Mouse (Mus musculus): ENCODE data around the gene Hspa4.
"Not testable (repeated sequence)": the region's sequence is repeated elsewhere in the genome, so short reads cannot be mapped to it uniquely, and the experiment has no call there.

Hspa4 gene

GRCm38 (mm10) chr11:53300330-53301166, at the start of gene Hspa4:
TSS of gene Hspa4 (minus strand) at chr11:53300457.
- DNase-seq (ENCODE audit: inconsistent age in 2 of 2, low spot score in 1 of 2) = peak; percentile 99

DNA sequence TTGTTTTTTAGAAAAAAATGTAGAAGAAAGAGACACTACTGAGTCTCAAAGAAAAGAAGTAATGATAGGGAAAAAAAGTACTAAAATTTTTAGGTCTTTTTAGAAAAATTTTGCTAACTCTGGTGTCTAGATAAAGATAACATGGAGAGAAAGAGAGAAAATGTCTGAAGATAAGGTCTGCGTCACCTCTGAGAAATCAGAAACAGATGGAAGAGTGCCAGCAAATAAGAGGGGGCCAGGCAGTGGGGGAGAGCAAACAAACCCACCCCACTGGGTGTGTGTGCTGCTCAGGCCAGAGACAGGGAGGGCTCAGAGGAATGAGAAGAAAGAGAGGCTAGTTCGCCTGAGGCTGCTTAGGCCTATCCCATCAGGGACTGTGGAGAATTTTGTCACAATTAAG, 45.5 kb upstream of the Hspa4 start:
- no peak for DNase-seq (ENCODE audit: inconsistent age in 2 of 2, low spot score in 1 of 2)

DNA sequence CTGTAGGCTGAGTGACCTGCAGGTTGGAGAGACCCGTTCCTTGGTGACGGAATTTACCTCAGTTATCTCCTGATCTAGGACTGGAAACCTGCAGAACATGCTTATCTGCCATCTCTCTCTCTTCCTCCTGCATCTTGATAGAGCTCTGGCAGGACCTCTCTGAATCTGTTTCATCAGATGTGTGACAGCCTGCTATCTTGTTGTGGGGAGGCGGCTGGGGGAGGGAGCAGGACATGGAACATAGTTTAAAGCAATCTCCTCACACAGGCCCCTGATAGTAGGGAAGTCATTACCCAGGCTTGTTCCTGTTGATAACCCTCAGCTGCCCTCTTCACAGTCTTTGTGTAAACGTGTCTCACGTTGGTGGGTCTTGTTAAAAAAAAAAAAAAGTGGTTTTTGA, 45.1 kb upstream of the Hspa4 start:
- no peak for DNase-seq (ENCODE audit: inconsistent age in 2 of 2, low spot score in 1 of 2)

DNA sequence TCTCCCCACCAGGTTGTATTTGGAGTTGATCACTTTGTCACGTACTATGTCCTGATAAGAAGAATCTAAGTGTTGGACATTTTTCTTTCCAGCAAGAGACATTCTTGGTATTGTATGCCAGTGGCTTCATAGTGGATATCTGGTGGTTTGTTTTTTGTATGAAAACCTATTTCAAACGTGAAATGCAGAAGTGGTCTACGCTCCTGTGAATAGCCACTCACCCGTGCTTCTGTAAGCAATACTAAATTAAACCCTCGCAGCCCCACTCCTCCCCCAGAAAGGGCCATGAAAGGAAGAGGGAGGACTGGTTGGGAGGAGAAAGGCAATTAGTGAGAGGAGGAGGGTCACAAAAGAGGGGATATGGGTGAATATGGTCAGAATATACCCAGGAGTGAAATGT, 42.5 kb upstream of the Hspa4 start:
- DNase-seq (ENCODE audit: inconsistent age in 2 of 2, low spot score in 1 of 2) = no peak

- not testable (repeated sequence) for DNase-seq (ENCODE audit: inconsistent age in 2 of 2, low spot score in 1 of 2)
Measured at GRCm38 (mm10) chr11:53341019-53341418, 40.8 kb upstream of the Hspa4 start.

DNA sequence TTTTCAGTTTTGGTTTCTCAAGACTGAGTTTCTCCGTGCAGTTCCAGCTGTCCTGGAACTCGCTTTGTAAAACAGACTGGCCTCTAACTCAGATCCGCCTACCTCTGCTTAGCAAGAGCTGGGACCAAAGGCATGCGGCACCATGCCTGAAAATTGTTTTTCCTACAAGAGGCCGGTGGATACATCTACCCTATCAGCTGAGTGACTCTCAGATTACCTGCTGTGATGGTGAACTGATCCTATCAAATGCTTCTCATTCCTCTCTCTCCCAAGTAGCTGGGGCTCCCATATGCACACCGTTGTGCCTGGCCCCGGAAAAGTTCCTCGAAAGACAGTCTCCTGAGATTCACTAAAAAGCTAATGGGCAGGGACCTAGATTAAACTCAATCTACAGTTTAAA, 37.4 kb upstream of the Hspa4 start:
- DNase-seq (ENCODE audit: inconsistent age in 2 of 2, low spot score in 1 of 2) = no peak

- no peak for DNase-seq (ENCODE audit: inconsistent age in 2 of 2, low spot score in 1 of 2)
Measured at GRCm38 (mm10) chr11:53336924-53337323, 36.7 kb upstream of the Hspa4 start.

GRCm38 (mm10) chr11:53336182-53336571, 35.9 kb upstream of the Hspa4 start:
- DNase-seq (ENCODE audit: inconsistent age in 2 of 2, low spot score in 1 of 2) = no peak

DNA sequence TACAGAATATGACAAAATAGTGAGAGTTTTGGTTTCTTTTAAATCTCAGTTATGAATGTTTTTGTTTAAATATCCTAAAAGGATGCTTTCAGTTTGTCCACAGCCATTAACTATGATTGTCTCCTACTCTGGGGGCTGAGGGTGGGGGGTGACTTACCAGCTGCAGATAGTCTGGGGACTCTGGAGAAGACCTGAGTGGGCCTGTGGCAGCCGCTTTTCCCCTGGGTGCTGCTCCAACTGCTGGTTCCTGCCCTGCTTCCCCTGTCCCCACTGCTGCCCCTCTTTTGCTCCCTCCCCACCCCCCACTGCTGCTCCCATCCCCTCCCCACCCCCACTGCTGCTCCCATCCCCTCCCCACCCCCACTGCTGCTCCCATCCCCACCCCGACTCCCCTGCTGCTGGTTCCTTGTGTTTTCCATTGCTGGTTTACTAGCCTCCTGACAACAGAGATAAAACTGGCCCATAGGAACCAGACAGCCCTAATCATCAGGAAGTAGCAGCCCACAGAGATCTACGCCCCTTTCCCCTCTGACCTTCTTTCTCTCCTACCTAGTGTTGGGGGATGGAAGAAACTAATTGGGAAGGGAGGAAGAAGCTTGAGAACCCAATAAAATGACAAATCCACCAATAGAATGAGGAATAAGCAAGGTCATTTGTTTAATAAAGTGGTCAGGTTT, 35.4 kb upstream of the Hspa4 start:
- no peak for DNase-seq (ENCODE audit: inconsistent age in 2 of 2, low spot score in 1 of 2)

DNA sequence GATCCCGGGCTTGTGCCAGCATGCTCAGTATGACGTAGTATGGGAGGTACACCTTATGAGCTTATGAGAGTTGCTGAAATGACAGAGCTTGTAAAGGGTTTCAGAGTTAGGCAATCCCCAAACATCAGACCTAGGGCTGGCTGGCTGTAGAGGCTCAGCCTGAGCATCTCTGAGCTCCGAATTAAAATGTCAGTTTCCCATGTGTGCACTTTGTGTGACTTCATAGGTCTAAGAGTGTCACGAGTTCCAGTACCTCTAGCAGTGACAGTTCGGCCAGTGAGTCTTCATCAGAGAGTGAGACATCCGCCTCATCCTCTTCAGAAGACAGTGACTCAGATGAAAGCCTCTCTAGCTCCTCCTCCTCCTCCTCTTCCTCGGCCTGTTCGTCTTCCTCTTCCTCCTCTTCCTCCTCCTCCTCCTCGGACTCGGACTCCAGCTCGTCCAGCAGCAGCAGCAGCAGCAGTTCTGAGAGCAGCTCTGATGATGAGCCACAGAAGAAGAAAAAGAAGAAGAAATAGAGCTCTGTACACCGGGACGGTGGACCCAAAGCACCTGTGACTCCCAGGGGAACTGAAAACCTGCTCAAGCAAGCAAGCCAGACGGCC, 31.9 kb upstream of the Hspa4 start:
- DNase-seq (ENCODE audit: inconsistent age in 2 of 2, low spot score in 1 of 2) = peak in 1 of 2 experiments; percentile 57

DNA sequence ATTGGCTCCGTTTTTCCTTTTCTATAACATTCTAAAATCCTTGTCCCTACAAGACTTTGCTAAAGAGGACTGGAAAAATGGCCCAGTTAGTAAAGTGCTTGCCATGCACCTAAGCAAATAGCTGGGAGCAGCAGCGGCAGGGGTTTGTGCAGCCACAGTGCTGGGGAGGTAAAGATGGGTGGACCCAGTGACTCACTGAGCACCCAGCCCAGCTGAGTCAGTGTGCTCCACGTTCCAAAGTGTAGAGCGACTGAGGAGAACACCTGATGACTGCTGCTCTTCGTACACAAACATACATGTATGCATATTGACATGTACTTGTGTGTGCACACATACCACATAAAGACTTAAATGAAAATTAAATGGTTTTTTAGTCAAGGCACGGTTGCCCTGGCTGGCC, 30.9 kb upstream of the Hspa4 start:
- no peak for DNase-seq (ENCODE audit: inconsistent age in 2 of 2, low spot score in 1 of 2)

- no peak for DNase-seq (ENCODE audit: inconsistent age in 2 of 2, low spot score in 1 of 2)
Measured at GRCm38 (mm10) chr11:53330325-53330724, 30.1 kb upstream of the Hspa4 start.

GRCm38 (mm10) chr11:53324512-53324968, 24.3 kb upstream of the Hspa4 start, which contains the start of gene Zcchc10:
TSS of gene Zcchc10 (plus strand) at chr11:53324679.
- DNase-seq (ENCODE audit: inconsistent age in 2 of 2, low spot score in 1 of 2) = peak; percentile 90 to 96

- not testable (repeated sequence) for DNase-seq (ENCODE audit: inconsistent age in 2 of 2, low spot score in 1 of 2)
Measured at GRCm38 (mm10) chr11:53319867-53320266, 19.6 kb upstream of the Hspa4 start.

- DNase-seq (ENCODE audit: inconsistent age in 2 of 2, low spot score in 1 of 2) = not testable (repeated sequence)
Measured at GRCm38 (mm10) chr11:53318568-53318967, 18.3 kb upstream of the Hspa4 start.

DNA sequence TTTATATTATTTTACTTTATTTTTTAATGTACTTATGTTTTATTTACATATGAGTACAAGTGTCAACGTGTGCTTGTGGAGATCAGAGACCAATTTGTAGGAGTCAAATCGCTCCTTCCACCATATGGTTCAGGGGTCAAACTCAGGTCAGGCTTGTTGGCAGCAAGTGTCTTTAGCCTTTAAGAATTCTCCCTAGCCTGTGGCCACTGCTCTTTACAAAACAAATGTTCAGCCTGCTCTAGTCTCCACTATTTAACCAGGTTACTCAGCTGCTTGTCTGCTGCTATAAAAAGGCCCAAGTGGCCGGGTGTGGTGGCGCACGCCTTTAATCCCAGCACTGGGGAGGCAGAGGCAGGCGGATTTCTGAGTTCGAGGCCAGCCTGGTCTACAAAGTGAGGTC, 17.8 kb upstream of the Hspa4 start:
- DNase-seq (ENCODE audit: inconsistent age in 2 of 2, low spot score in 1 of 2) = no peak

GRCm38 (mm10) chr11:53316996-53317395, 16.7 kb upstream of the Hspa4 start:
- DNase-seq (ENCODE audit: inconsistent age in 2 of 2, low spot score in 1 of 2) = no peak

DNA sequence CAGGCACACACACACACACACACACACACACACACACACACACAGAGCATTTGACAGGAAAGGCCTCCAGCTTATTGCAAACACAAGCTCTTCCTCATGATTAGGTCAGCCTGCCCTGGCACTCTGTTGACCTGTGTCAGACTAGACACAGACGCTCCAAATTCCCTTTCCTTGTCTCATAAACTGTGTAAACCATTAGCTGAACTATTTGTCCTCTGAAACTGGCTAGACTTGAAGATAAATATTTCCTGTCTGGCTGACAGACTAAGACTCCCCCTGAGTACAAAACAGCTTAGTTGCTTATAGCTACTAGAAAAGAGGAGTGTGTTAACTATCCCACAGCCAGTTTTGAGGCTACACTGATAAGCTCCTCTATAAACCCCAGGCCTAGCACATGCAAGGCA, 14.5 kb upstream of the Hspa4 start:
- DNase-seq (ENCODE audit: inconsistent age in 2 of 2, low spot score in 1 of 2) = peak in 1 of 2 experiments; percentile 56

GRCm38 (mm10) chr11:53312823-53313222, 12.6 kb upstream of the Hspa4 start:
- DNase-seq (ENCODE audit: inconsistent age in 2 of 2, low spot score in 1 of 2) = not testable (repeated sequence)

DNA sequence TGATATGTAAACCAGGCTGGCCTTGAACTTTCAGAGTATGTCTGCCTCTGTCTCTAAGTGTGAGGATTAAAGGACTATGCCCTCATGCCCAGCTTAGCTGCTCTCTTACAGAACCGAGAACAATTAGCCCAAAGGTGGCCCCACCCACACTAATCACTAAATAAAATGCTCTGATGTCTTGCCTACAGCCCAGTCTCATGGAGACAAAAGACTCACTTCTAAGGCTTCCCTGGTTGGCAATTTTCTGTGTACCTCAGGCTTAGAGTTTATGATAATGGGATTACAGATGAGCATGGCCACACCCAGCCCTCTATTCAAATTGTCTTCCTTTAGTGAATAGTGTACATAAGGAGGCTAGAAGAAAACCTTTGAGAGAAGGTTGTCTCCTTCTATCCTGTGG, 11.1 kb upstream of the Hspa4 start:
- no peak for DNase-seq (ENCODE audit: inconsistent age in 2 of 2, low spot score in 1 of 2)

GRCm38 (mm10) chr11:53308884-53309310, 8.6 kb upstream of the Hspa4 start:
- DNase-seq (ENCODE audit: inconsistent age in 2 of 2, low spot score in 1 of 2) = peak; percentile 71 to 92
